Mouse (Mus musculus): ENCODE measurements at regions not wholly inside any gene's neighbourhood (a gene's known extent, or its start where the extent isn't known, plus 50 kb on each side); places are given as distances from the start of the nearest gene placed in this dataset.

DNA sequence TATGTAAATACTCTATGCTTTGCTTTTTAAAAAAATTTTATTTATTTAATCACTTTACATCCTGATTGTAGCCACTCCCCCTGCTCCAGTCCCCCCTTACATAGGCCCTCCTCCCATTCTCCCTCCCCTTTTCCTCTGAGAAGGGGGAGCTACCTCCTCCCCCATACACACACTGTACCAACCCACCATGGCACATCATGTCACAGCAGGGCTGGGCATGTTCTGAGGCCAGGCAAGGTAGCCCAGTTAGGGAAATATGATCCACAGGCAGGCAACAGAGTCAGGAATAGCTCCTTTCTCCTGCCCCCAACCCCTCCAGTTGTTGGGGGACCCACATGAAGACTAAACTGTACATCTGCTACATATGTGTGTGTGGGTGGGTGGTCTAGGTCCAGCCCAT lies 1130.7 kb upstream of the Gulo start:
- in situ Hi-C loops (cut with MboI; ENCODE audit: low sequenced_read_pairs in 2 of 2, unreplicated experiment in 2 of 2) = no loop called here
- Histone ChIP-seq H3K9ac (ENCODE audit: insufficient read depth, low read depth, low read length, poor library complexity, severe bottlenecking) (no peak overlapping the region), H3K27ac (ENCODE audit: insufficient read depth, low read depth, low read length, poor library complexity, severe bottlenecking) (no peak overlapping the region), H3K9me3 (ENCODE audit: control insufficient read depth, insufficient read depth, low read depth, low read length) (no peaks in the 10 kb centered on the region), H3K4me3 (ENCODE audit: insufficient read depth in 1 of 2, low read depth in 1 of 2, low read length in 2 of 2, poor library complexity in 1 of 2, severe bottlenecking in 1 of 2) (no peak overlapping the region), H3K4me1 (ENCODE audit: control insufficient read depth in 2 of 2, insufficient read depth in 2 of 2, low read length in 2 of 2, poor library complexity in 1 of 2) (0 out of 4 replicates have a peak, but pooled peaks cover 0 to 2% of the 10 kb centered on the region in 2 experiments), H3K36me3 (ENCODE audit: control insufficient read depth, insufficient read depth, low read length, poor library complexity, severe bottlenecking) (no peaks in the 10 kb centered on the region)
- no peak for TF ChIP-seq ZC3H11A (IDR thresholded peaks at IDR 0.05; ENCODE audit: borderline replicate concordance, low read depth, low read length)
- no peak for TF ChIP-seq CHD2 (IDR thresholded peaks at IDR 0.05; ENCODE audit: low read depth, low read length)
- TF ChIP-seq MAFK (IDR thresholded peaks at IDR 0.05; ENCODE audit: insufficient read depth, low read depth, low read length) = no peak
- no peak for TF ChIP-seq ZNF384 (IDR thresholded peaks at IDR 0.05; ENCODE audit: low read depth, low read length)
- TF ChIP-seq HCFC1 (IDR thresholded peaks at IDR 0.05; ENCODE audit: borderline replicate concordance, insufficient read depth, low read length) = no peak
- no peak for DNase-seq (ENCODE audit: low read depth, low spot score)

DNA sequence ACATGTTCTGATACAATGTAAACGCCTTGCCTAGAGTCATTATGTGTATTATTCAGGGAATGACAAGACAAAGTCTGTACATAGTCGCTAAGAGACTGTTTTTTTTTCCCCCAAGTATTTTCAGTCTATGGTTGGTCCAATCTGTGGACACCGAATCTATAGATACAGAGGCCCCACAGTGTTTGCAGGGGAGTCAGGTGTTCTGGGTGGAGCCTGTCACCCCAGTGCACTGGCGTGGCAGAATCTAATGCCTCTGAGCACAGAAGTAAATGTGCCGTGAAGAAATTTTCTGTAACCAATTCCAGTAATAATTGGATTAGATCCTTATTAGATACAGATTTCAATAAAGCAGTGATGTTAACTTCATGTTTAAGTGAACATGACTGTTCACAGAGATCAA lies 1130.1 kb upstream of the Gulo start:
- in situ Hi-C loops (cut with MboI; ENCODE audit: low sequenced_read_pairs in 2 of 2, unreplicated experiment in 2 of 2) = no loop called here

DNA sequence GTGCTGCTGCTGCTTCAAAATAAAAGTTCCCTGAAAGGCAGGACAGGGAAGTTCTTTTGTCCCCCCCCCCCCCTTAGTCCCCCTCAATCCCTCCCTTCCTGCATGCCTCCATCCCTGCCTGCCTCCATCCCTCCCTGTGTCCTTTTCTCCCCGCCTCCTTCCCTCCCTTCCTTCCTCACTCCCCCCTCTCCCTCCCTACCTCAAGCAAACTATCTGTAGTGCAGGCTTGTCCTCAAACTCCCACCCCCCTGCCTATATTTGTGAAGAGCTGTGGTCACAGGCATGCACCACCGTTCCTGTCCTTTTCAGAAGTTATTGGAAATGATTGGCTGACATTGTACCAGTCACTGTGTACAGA lies 1127.1 kb upstream of the Gulo start:
- no peaks in the 10 kb centered on the region for H3K9me3 ChIP-seq (ENCODE audit: control insufficient read depth, insufficient read depth, low read depth, low read length)
- H3K4me3 ChIP-seq (ENCODE audit: insufficient read depth in 1 of 2, low read depth in 1 of 2, low read length in 2 of 2, poor library complexity in 1 of 2, severe bottlenecking in 1 of 2) = no peak overlapping the region
- no peak for DNase-seq (ENCODE audit: low read depth, low spot score)
- no peak overlapping the region for H3K27ac ChIP-seq (ENCODE audit: insufficient read depth, low read depth, low read length, poor library complexity, severe bottlenecking)
- H3K4me1 ChIP-seq (ENCODE audit: control insufficient read depth in 2 of 2, insufficient read depth in 2 of 2, low read length in 2 of 2, poor library complexity in 1 of 2) = 0 out of 4 replicates have a peak, but pooled peaks cover 0 to 2% of the 10 kb centered on the region in 2 experiments
- H3K36me3 ChIP-seq (ENCODE audit: control insufficient read depth, insufficient read depth, low read length, poor library complexity, severe bottlenecking) = no peaks in the 10 kb centered on the region
- in situ Hi-C loops (cut with MboI; ENCODE audit: low sequenced_read_pairs in 2 of 2, unreplicated experiment in 2 of 2) = no loop called here
- no peak for TF ChIP-seq CHD2 (IDR thresholded peaks at IDR 0.05; ENCODE audit: low read depth, low read length)
- no peak for TF ChIP-seq HCFC1 (IDR thresholded peaks at IDR 0.05; ENCODE audit: borderline replicate concordance, insufficient read depth, low read length)
- TF ChIP-seq MAFK (IDR thresholded peaks at IDR 0.05; ENCODE audit: insufficient read depth, low read depth, low read length) = no peak
- no peak for TF ChIP-seq ZNF384 (IDR thresholded peaks at IDR 0.05; ENCODE audit: low read depth, low read length)
- no peak for TF ChIP-seq ZC3H11A (IDR thresholded peaks at IDR 0.05; ENCODE audit: borderline replicate concordance, low read depth, low read length)
- H3K9ac ChIP-seq (ENCODE audit: insufficient read depth, low read depth, low read length, poor library complexity, severe bottlenecking) = no peak overlapping the region

More for the DNA sequence above, 1130.1 kb upstream of the Gulo start:
- Histone ChIP-seq H3K27ac (ENCODE audit: insufficient read depth, low read depth, low read length, poor library complexity, severe bottlenecking) (no peak overlapping the region), H3K9me3 (ENCODE audit: control insufficient read depth, insufficient read depth, low read depth, low read length) (no peaks in the 10 kb centered on the region), H3K36me3 (ENCODE audit: control insufficient read depth, insufficient read depth, low read length, poor library complexity, severe bottlenecking) (no peaks in the 10 kb centered on the region), H3K9ac (ENCODE audit: insufficient read depth, low read depth, low read length, poor library complexity, severe bottlenecking) (no peak overlapping the region), H3K4me3 (ENCODE audit: insufficient read depth in 1 of 2, low read depth in 1 of 2, low read length in 2 of 2, poor library complexity in 1 of 2, severe bottlenecking in 1 of 2) (no peak overlapping the region), H3K4me1 (ENCODE audit: control insufficient read depth in 2 of 2, insufficient read depth in 2 of 2, low read length in 2 of 2, poor library complexity in 1 of 2) (0 out of 4 replicates have a peak, but pooled peaks cover 0 to 2% of the 10 kb centered on the region in 2 experiments)
- no peak for TF ChIP-seq MAFK (IDR thresholded peaks at IDR 0.05; ENCODE audit: insufficient read depth, low read depth, low read length)
- no peak for TF ChIP-seq CHD2 (IDR thresholded peaks at IDR 0.05; ENCODE audit: low read depth, low read length)
- TF ChIP-seq HCFC1 (IDR thresholded peaks at IDR 0.05; ENCODE audit: borderline replicate concordance, insufficient read depth, low read length) = no peak
- no peak for TF ChIP-seq ZC3H11A (IDR thresholded peaks at IDR 0.05; ENCODE audit: borderline replicate concordance, low read depth, low read length)
- no peak for TF ChIP-seq ZNF384 (IDR thresholded peaks at IDR 0.05; ENCODE audit: low read depth, low read length)
- DNase-seq (ENCODE audit: low read depth, low spot score) = no peak

DNA sequence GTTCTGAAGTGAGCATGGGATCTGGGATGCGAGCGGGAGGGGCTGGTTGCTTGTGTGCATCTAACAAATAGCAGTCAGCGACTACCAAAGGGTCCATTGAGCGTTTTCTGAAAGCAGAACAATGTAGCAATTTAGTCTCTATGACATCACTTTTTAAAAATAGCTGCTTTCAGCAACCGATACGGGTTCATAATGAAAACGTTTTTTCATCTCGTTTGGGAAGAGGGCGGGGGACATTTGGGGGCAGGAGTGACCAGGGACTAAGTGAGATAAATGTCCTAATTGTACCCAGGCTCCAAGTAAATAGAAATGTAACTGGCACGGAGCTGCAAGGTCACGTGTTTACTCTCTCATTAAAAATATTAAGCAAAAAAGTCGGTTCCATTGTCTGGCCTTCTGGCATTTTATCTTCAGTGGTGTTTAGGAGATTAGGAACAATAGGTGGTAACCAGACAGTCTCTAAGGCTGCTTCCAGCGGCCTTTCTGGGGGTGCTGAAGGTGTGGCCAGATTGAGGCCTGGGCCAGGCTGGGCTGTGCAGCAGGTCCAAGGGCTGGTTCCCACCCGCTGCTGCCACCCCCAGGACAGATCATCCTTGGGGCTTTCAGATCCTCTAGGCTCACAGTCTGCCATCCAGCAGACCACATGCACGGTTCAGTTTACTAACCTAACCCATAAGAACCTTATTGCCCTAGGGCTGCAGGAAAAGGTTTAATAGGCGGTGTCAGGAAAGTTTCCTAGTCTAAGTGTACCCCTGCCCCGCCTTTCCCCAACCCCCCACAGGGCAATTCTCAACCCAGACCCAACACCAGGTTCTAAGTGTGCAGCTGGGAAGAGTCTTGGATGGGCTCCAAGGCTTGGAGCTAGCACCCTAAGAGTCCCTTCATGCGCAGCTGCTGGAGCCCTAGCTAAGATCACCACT lies 1126.5 kb upstream of the Gulo start:
- in situ Hi-C loops (cut with MboI; ENCODE audit: low sequenced_read_pairs in 2 of 2, unreplicated experiment in 2 of 2) = no loop called here
- DNase-seq (ENCODE audit: low read depth, low spot score) = no peak
- 0 out of 4 replicates have a peak, but pooled peaks cover 0 to 2% of the 10 kb centered on the region in 2 experiments for H3K4me1 ChIP-seq (ENCODE audit: control insufficient read depth in 2 of 2, insufficient read depth in 2 of 2, low read length in 2 of 2, poor library complexity in 1 of 2)
- H3K9ac ChIP-seq (ENCODE audit: insufficient read depth, low read depth, low read length, poor library complexity, severe bottlenecking) = no peak overlapping the region
- no peaks in the 10 kb centered on the region for H3K36me3 ChIP-seq (ENCODE audit: control insufficient read depth, insufficient read depth, low read length, poor library complexity, severe bottlenecking)
- TF ChIP-seq CHD2 (IDR thresholded peaks at IDR 0.05; ENCODE audit: low read depth, low read length) (no peak), ZC3H11A (IDR thresholded peaks at IDR 0.05; ENCODE audit: borderline replicate concordance, low read depth, low read length) (no peak), HCFC1 (IDR thresholded peaks at IDR 0.05; ENCODE audit: borderline replicate concordance, insufficient read depth, low read length) (no peak), MAFK (IDR thresholded peaks at IDR 0.05; ENCODE audit: insufficient read depth, low read depth, low read length) (no peak), ZNF384 (IDR thresholded peaks at IDR 0.05; ENCODE audit: low read depth, low read length) (no peak)
- H3K27ac ChIP-seq (ENCODE audit: insufficient read depth, low read depth, low read length, poor library complexity, severe bottlenecking) = no peak overlapping the region
- H3K4me3 ChIP-seq (ENCODE audit: insufficient read depth in 1 of 2, low read depth in 1 of 2, low read length in 2 of 2, poor library complexity in 1 of 2, severe bottlenecking in 1 of 2) = no peak overlapping the region
- H3K9me3 ChIP-seq (ENCODE audit: control insufficient read depth, insufficient read depth, low read depth, low read length) = no peaks in the 10 kb centered on the region
